Mouse (Mus musculus) neural tube, embryonic 14.5 days (tissue): Measurements from ENCODE around the gene Jak1. TPM values are rescaled to one million over a fixed set of nuclear protein-coding genes. Genes with fewer than 3 reads are reported as not detected.

Experiments
- ATAC-seq: fragments of 200-750 bp; cut with Nextera tagmentation; 2 replicates; pipeline ENCODE4 v1.8.0; 2017; ENCODE audit warnings: low read depth, mild to moderate bottlenecking, moderate TSS enrichment, moderate library complexity
- H3K27ac ChIP-seq: fragments of 300-500 bp; sonication (generic); 2 replicates; pipeline ENCODE4 v1.5.1; 2014; ENCODE audit warnings: low read depth, mild to moderate bottlenecking, control low read depth, low read length, moderate library complexity, mixed read lengths
- H3K27me3 ChIP-seq: fragments of 300-500 bp; sonication (generic); 2 replicates; pipeline ENCODE4 v1.6.1; 2014; ENCODE audit warnings: low read length; ENCODE audit not compliant: control insufficient read depth, insufficient read depth
- H3K36me3 ChIP-seq: fragments of 300-500 bp; sonication (generic); 2 replicates; pipeline ENCODE4 v1.6.1; 2014; ENCODE audit warnings: low read length, mixed read lengths; ENCODE audit not compliant: control insufficient read depth, insufficient read depth
- H3K4me1 ChIP-seq: fragments of 300-500 bp; sonication (generic); 2 replicates; pipeline ENCODE4 v1.6.1; 2014; ENCODE audit warnings: low read length; ENCODE audit not compliant: control insufficient read depth, insufficient read depth
- H3K4me2 ChIP-seq: fragments of 300-500 bp; sonication (generic); 2 replicates; pipeline ENCODE4 v1.6.1; 2014; ENCODE audit warnings: mild to moderate bottlenecking, low read depth, low read length, control low read depth
- H3K4me3 ChIP-seq: fragments of 300-500 bp; sonication (generic); 2 replicates; pipeline ENCODE4 v1.5.1; 2014; ENCODE audit warnings: low read depth, low read length, control low read depth, mixed read lengths
- H3K9ac ChIP-seq: fragments of 300-500 bp; sonication (generic); replicated peaks from 2 replicates; pipeline ENCODE4 v1.6.1; 2014; ENCODE audit warnings: low read depth, mild to moderate bottlenecking, control low read depth, low read length, mixed read lengths
- H3K9me3 ChIP-seq: fragments of 300-500 bp; sonication (generic); 2 replicates; pipeline ENCODE4 v1.6.1; 2016; ENCODE audit warnings: low read length; ENCODE audit not compliant: control insufficient read depth
- WGBS: fragments of 180-500 bp; shearing (Covaris S2); extraction: QIAGEN DNeasy Blood & Tissue Kit; methylation state at CpG from one replicate; pipeline ENCODE4 v1.1.7; 2014; 5-methylcytosine and 5-hydroxymethylcytosine counted together
- polyA plus RNA-seq: library from polyadenylated mRNA; unstranded; fragments of >200 nt; fragmentation: Nextera tagmentation; extraction: Ambion mirVana; gene quantifications from 2 replicates; pipeline ENCODE4 v1.2.1, GENCODE M21; 2014

Gene Jak1
- polyA plus RNA-seq, 1 experiment from 2014 or later: 119 TPM

- no peak for ATAC-seq
- WGBS: 53% methylated on average over 5 of the region's 5 CpGs
Observed at GRCm38 (mm10) chr4:101179076-101179475, 86.0 kb downstream of the Jak1 start.

GRCm38 (mm10) chr4:101177796-101178195, 87.3 kb downstream of the Jak1 start:
- no peak overlapping the region for H3K4me3 ChIP-seq
- H3K27ac ChIP-seq: no peak overlapping the region
- H3K4me1 ChIP-seq: no peaks in the 10 kb centered on the region
- H3K27me3 ChIP-seq: no peaks in the 10 kb centered on the region
- H3K4me2 ChIP-seq: no peak overlapping the region
- H3K9me3 ChIP-seq: no peaks in the 10 kb centered on the region
- no peak for ATAC-seq
- H3K36me3 ChIP-seq: peaks cover 10% of the 10 kb centered on the region
- H3K9ac ChIP-seq: no peak overlapping the region
- 70% methylated on average over 3 of the region's 3 CpGs for WGBS

More at GRCm38 (mm10) chr4:101179076-101179475, 86.0 kb downstream of the Jak1 start:
- no peak overlapping the region for H3K4me3 ChIP-seq
- no peak overlapping the region for H3K9ac ChIP-seq
- H3K36me3 ChIP-seq: peaks cover 5% of the 10 kb centered on the region
- H3K9me3 ChIP-seq: no peaks in the 10 kb centered on the region
- H3K4me1 ChIP-seq: no peaks in the 10 kb centered on the region
- no peak overlapping the region for H3K4me2 ChIP-seq
- H3K27me3 ChIP-seq: no peaks in the 10 kb centered on the region
- no peak overlapping the region for H3K27ac ChIP-seq

GRCm38 (mm10) chr4:101176123-101176522, 89.0 kb downstream of the Jak1 start:
- WGBS: 85% methylated on average over 6 of the region's 6 CpGs
- ATAC-seq: no peak
- H3K9ac ChIP-seq: no peak overlapping the region
- H3K27ac ChIP-seq: no peak overlapping the region
- H3K9me3 ChIP-seq: no peaks in the 10 kb centered on the region
- H3K4me3 ChIP-seq: no peak overlapping the region
- H3K4me1 ChIP-seq: no peaks in the 10 kb centered on the region
- no peaks in the 10 kb centered on the region for H3K27me3 ChIP-seq
- no peak overlapping the region for H3K4me2 ChIP-seq
- H3K36me3 ChIP-seq: peaks cover 10% of the 10 kb centered on the region

GRCm38 (mm10) chr4:101174916-101175625, 90.0 kb downstream of the Jak1 start:
- 79% methylated on average over 10 of the region's 10 CpGs for WGBS
- no peaks in the 10 kb centered on the region for H3K4me1 ChIP-seq
- no peak for ATAC-seq
- H3K27me3 ChIP-seq: no peaks in the 10 kb centered on the region
- no peak overlapping the region for H3K4me3 ChIP-seq
- H3K9ac ChIP-seq: no peak overlapping the region
- no peak overlapping the region for H3K4me2 ChIP-seq
- H3K9me3 ChIP-seq: no peaks in the 10 kb centered on the region
- peaks cover 16% of the 10 kb centered on the region for H3K36me3 ChIP-seq
- no peak overlapping the region for H3K27ac ChIP-seq

GRCm38 (mm10) chr4:101172738-101173137, 92.3 kb downstream of the Jak1 start:
- Histone ChIP-seq H3K27ac (no peak overlapping the region), H3K4me2 (no peak overlapping the region), H3K9ac (no peak overlapping the region), H3K27me3 (no peaks in the 10 kb centered on the region), H3K4me3 (no peak overlapping the region), H3K4me1 (no peaks in the 10 kb centered on the region), H3K36me3 (peaks cover 16% of the 10 kb centered on the region), H3K9me3 (no peaks in the 10 kb centered on the region)
- 93% methylated on average over 2 of the region's 2 CpGs for WGBS
- no peak for ATAC-seq

GRCm38 (mm10) chr4:101168189-101168778, 96.8 kb downstream of the Jak1 start:
- Histone ChIP-seq H3K27me3 (no peaks in the 10 kb centered on the region), H3K4me2 (no peak overlapping the region), H3K4me3 (no peak overlapping the region), H3K36me3 (peaks cover 6% of the 10 kb centered on the region; the same call in 1 of the 2 replicates), H3K4me1 (no peaks in the 10 kb centered on the region), H3K9ac (no peak overlapping the region), H3K27ac (no peak overlapping the region), H3K9me3 (no peaks in the 10 kb centered on the region)
- 54% methylated on average over 6 of the region's 6 CpGs for WGBS
- peak; percentile 89 for ATAC-seq

- H3K4me1 ChIP-seq: no peaks in the 10 kb centered on the region
- WGBS: 82% methylated on average over 1 of the region's 1 CpGs
- no peak overlapping the region for H3K4me3 ChIP-seq
- no peak for ATAC-seq
- H3K27me3 ChIP-seq: no peaks in the 10 kb centered on the region
- no peak overlapping the region for H3K4me2 ChIP-seq
- no peak overlapping the region for H3K9ac ChIP-seq
- no peaks in the 10 kb centered on the region for H3K9me3 ChIP-seq
- no peak overlapping the region for H3K27ac ChIP-seq
- H3K36me3 ChIP-seq: peaks cover 9% of the 10 kb centered on the region; the same call in 1 of the 2 replicates
Observed at GRCm38 (mm10) chr4:101167777-101168176, 97.3 kb downstream of the Jak1 start.

GRCm38 (mm10) chr4:101165776-101166175, 99.3 kb downstream of the Jak1 start:
- 87% methylated on average over 4 of the region's 4 CpGs for WGBS
- no peak overlapping the region for H3K9ac ChIP-seq

GRCm38 (mm10) chr4:101164673-101165072, 100.4 kb downstream of the Jak1 start:
- H3K27me3 ChIP-seq: no peaks in the 10 kb centered on the region
- no peak overlapping the region for H3K4me2 ChIP-seq
- H3K9ac ChIP-seq: no peak overlapping the region
- no peak for ATAC-seq
- no peaks in the 10 kb centered on the region for H3K9me3 ChIP-seq
- WGBS: 88% methylated on average over 2 of the region's 2 CpGs
- H3K27ac ChIP-seq: no peak overlapping the region
- no peaks in the 10 kb centered on the region for H3K4me1 ChIP-seq
- H3K36me3 ChIP-seq: peaks cover 6% of the 10 kb centered on the region
- no peak overlapping the region for H3K4me3 ChIP-seq

More at GRCm38 (mm10) chr4:101165776-101166175, 99.3 kb downstream of the Jak1 start:
- no peak overlapping the region for H3K4me3 ChIP-seq
- no peak overlapping the region for H3K27ac ChIP-seq
- H3K36me3 ChIP-seq: peaks cover 9% of the 10 kb centered on the region; the same call in 1 of the 2 replicates
- no peaks in the 10 kb centered on the region for H3K9me3 ChIP-seq
- H3K4me1 ChIP-seq: no peaks in the 10 kb centered on the region
- ATAC-seq: no peak
- no peak overlapping the region for H3K4me2 ChIP-seq
- no peaks in the 10 kb centered on the region for H3K27me3 ChIP-seq
